Mouse (Mus musculus) kidney, postnatal 14 days (tissue): ENCODE data around the gene Mybpc2.

ENCODE experiments used
- DNase-seq: peaks from one replicate; pipeline ENCODE4 v3.0.0; 2022; ENCODE audit warnings: mixed read lengths

The Mybpc2 gene

GRCm38 (mm10) chr7:44524502-44524901 is at the start of gene Mybpc2:
Gene Mybpc2, minus strand, starts transcription at chr7:44524656.
- DNase-seq: peak; percentile 37

- DNase-seq: no peak
Measured at GRCm38 (mm10) chr7:44572956-44573484, 48.6 kb upstream of the Mybpc2 start.

- peak; percentile 79 for DNase-seq
Measured at GRCm38 (mm10) chr7:44572213-44572701, 47.8 kb upstream of the Mybpc2 start, which contains the start of gene Napsa. Gene Napsa, plus strand, starts transcription at chr7:44572380.

- peak; percentile 61 for DNase-seq
Measured at GRCm38 (mm10) chr7:44571811-44572210, 47.4 kb upstream of the Mybpc2 start.

- no peak for DNase-seq
Measured at GRCm38 (mm10) chr7:44570989-44571388, 46.5 kb upstream of the Mybpc2 start.

- no peak for DNase-seq
Measured at GRCm38 (mm10) chr7:44568803-44569202, 44.3 kb upstream of the Mybpc2 start.

GRCm38 (mm10) chr7:44565414-44565813 is 41.0 kb upstream of the Mybpc2 start:
- no peak for DNase-seq

GRCm38 (mm10) chr7:44564486-44564885 is 40.0 kb upstream of the Mybpc2 start:
- peak; percentile 39 for DNase-seq

- DNase-seq: no peak
Measured at GRCm38 (mm10) chr7:44563284-44563683, 38.8 kb upstream of the Mybpc2 start.

GRCm38 (mm10) chr7:44560435-44561400 is 36.3 kb upstream of the Mybpc2 start:
- peak; percentile 88 for DNase-seq

- DNase-seq: no peak
Measured at GRCm38 (mm10) chr7:44557629-44558028, 33.2 kb upstream of the Mybpc2 start.

GRCm38 (mm10) chr7:44553826-44554225 is 29.4 kb upstream of the Mybpc2 start, which contains the start of gene Nr1h2:
Gene Nr1h2, minus strand, starts transcription at chr7:44553951.
- DNase-seq: peak; percentile 98

GRCm38 (mm10) chr7:44553196-44553764 is 28.8 kb upstream of the Mybpc2 start:
- DNase-seq: peak; percentile 87

- DNase-seq: no peak
Measured at GRCm38 (mm10) chr7:44552141-44552908, 27.9 kb upstream of the Mybpc2 start.

- DNase-seq: no peak
Measured at GRCm38 (mm10) chr7:44551731-44552130, 27.3 kb upstream of the Mybpc2 start.

GRCm38 (mm10) chr7:44551301-44551700 is 26.8 kb upstream of the Mybpc2 start:
- DNase-seq: no peak

GRCm38 (mm10) chr7:44550409-44550678 is 25.9 kb upstream of the Mybpc2 start:
- no peak for DNase-seq

GRCm38 (mm10) chr7:44549621-44550408 is 25.4 kb upstream of the Mybpc2 start:
- DNase-seq: no peak

GRCm38 (mm10) chr7:44548497-44549087 is 24.1 kb upstream of the Mybpc2 start, which contains the start of gene Pold1:
Gene Pold1, minus strand, starts transcription at chr7:44548849.
- DNase-seq: peak; percentile 100

- DNase-seq: no peak
Measured at GRCm38 (mm10) chr7:44547725-44548124, 23.3 kb upstream of the Mybpc2 start.

- DNase-seq: no peak
Measured at GRCm38 (mm10) chr7:44547041-44547440, 22.6 kb upstream of the Mybpc2 start.

GRCm38 (mm10) chr7:44546274-44546673 is 21.8 kb upstream of the Mybpc2 start:
- DNase-seq: no peak
